Comparison of ENCODE assay signal across 26 mouse cellular contexts in the genomic region with DNA sequence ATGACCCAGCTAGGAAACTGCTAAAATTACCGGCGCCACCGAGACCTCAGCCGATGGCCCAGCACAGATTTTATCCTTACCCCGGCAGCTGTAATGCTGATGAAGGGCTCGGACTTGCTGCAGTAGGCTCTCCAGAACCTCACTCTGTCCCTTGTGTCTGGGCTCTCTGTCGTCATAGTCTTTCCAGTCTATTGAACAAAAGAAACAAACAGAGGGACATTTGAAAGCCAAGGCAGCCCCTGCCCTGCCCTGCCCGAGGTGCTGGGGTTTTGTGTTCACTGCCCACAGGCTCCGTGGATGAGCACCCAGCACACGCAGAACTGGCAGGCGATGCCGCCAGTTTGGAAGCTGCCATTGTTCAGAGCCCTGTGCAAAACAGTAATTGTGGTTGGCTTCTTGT.
DNase-seq lines count a peak whose midpoint lies in the region; ATAC-seq and TF ChIP-seq lines count a peak whose summit lies in the region.
"Had no signal": no experiment of that assay in that cellular context is flagged by ENCODE, and none has a peak within 500 bp of the region (broad histone marks: within the 10 kb centered on the region; RNA-seq: fewer than 3 reads in every experiment).

No protein-coding gene starts in this region.

- intact Hi-C loops in heart, adult 2 months (cut with DNase I), result no loop called here

- no peaks in the 10 kb centered on the region for H3K4me1 ChIP-seq in heart, adult 2 months (ENCODE audit: control insufficient read depth, insufficient read depth, low read length)
- peaks cover 14% of the 10 kb centered on the region for H3K4me1 ChIP-seq in embryonic facial prominence, embryonic 14.5 days (ENCODE audit: control insufficient read depth, insufficient read depth, low read length)
- H3K4me1 ChIP-seq in liver, postnatal 0 days (ENCODE audit: insufficient read depth), result no peaks in the 10 kb centered on the region
- H3K4me1 ChIP-seq: liver, embryonic 12.5 days had no signal

- H3K36me3 ChIP-seq in heart, adult 2 months (ENCODE audit: control insufficient read depth, insufficient read depth, low read length), result no peaks in the 10 kb centered on the region
- H3K36me3 ChIP-seq in embryonic facial prominence, embryonic 14.5 days (ENCODE audit: control insufficient read depth, insufficient read depth, low read length), result no peaks in the 10 kb centered on the region
- no peaks in the 10 kb centered on the region for H3K36me3 ChIP-seq in liver, postnatal 0 days (replicated peaks; ENCODE audit: insufficient read depth, low read length)
- H3K36me3 ChIP-seq: forebrain, embryonic 10.5 days; limb, embryonic 13.5 days; liver, embryonic 12.5 days; midbrain, embryonic 15.5 days had no signal

- TF ChIP-seq POLR2A in heart, adult 2 months (IDR thresholded peaks at IDR 0.05; ENCODE audit: insufficient read depth, low read depth, low read length), result no peak
- TF ChIP-seq POLR2A in brain, embryonic 14.5 days (IDR thresholded peaks at IDR 0.05; ENCODE audit: borderline replicate concordance, extremely low read depth, insufficient read depth, insufficient read length, poor library complexity, severe bottlenecking), result no peak

- H3K9ac ChIP-seq in heart, adult 2 months (ENCODE audit: low read depth, low read length), result no peak overlapping the region
- no peak overlapping the region for H3K9ac ChIP-seq in embryonic facial prominence, embryonic 14.5 days (ENCODE audit: low read depth, low read length)
- H3K9ac ChIP-seq in liver, postnatal 0 days (replicated peaks), result no peak overlapping the region
- H3K9ac ChIP-seq: hindbrain, embryonic 14.5 days; limb, embryonic 13.5 days; liver, embryonic 12.5 days; midbrain, embryonic 15.5 days had no signal

- ATAC-seq in embryonic facial prominence, embryonic 14.5 days (ENCODE audit: low read depth), result no peak
- ATAC-seq in liver, postnatal 0 days, result no peak
- ATAC-seq: intestine, postnatal 0 days; liver, embryonic 12.5 days; midbrain, embryonic 15.5 days had no signal

- no peak overlapping the region for H3K4me2 ChIP-seq in embryonic facial prominence, embryonic 14.5 days (ENCODE audit: low read depth, low read length)
- no peak overlapping the region for H3K4me2 ChIP-seq in liver, postnatal 0 days (ENCODE audit: low read depth, low read length)
- H3K4me2 ChIP-seq: heart, embryonic 11.5 days; hindbrain, embryonic 14.5 days; limb, embryonic 13.5 days; liver, embryonic 12.5 days; midbrain, embryonic 15.5 days had no signal

- no peak for TF ChIP-seq EP300 in heart, adult 2 months (IDR thresholded peaks at IDR 0.05; ENCODE audit: insufficient read depth, low read depth, low read length)
- no peak for TF ChIP-seq EP300 in liver, postnatal 0 days (IDR thresholded peaks at IDR 0.05; ENCODE audit: low read depth)

- 80% methylated on average over 12 of the region's 12 CpGs for WGBS in heart, adult 2 months
- WGBS in embryonic facial prominence, embryonic 14.5 days, result 48% methylated on average over 12 of the region's 12 CpGs
- WGBS in liver, postnatal 0 days (ENCODE audit: insufficient replicate concordance), result 80% methylated on average over 12 of the region's 12 CpGs

- H3K9me3 ChIP-seq in embryonic facial prominence, embryonic 14.5 days (ENCODE audit: control insufficient read depth, low read length), result no peaks in the 10 kb centered on the region
- no peaks in the 10 kb centered on the region for H3K9me3 ChIP-seq in liver, postnatal 0 days (ENCODE audit: low read length)
- H3K9me3 ChIP-seq: forebrain, embryonic 10.5 days; limb, embryonic 13.5 days; liver, embryonic 12.5 days; midbrain, embryonic 15.5 days had no signal

- TF ChIP-seq CTCF in heart, adult 2 months (IDR thresholded peaks at IDR 0.05), result no peak
- no peak for TF ChIP-seq CTCF in brain, embryonic 14.5 days (IDR thresholded peaks at IDR 0.05; ENCODE audit: borderline replicate concordance, extremely low read depth, insufficient read depth, insufficient read length)
- TF ChIP-seq CTCF in liver, postnatal 0 days (IDR thresholded peaks at IDR 0.05; ENCODE audit: low read depth), result no peak

- peak; percentile 77 for DNase-seq in heart, adult 11 months
- no peak for DNase-seq in heart, adult 2 months
- DNase-seq in kidney, postnatal 4 days, result peak; percentile 7 to 9
- DNase-seq in kidney, postnatal 36 days, result no peak
- DNase-seq in brain, embryonic 14.5 days (ENCODE audit: low read depth), result peak; percentile 35
- DNase-seq in embryonic facial prominence, embryonic 14.5 days (ENCODE audit: low spot score), result no peak
- DNase-seq in liver, postnatal 0 days, result no peak
- DNase-seq: adrenal gland, postnatal 14 days; cerebellum, adult 11-12 months; cerebellum, adult 9-11 months; gastrocnemius, postnatal 14 days; heart, postnatal 36 days; lung, adult 18-20 months; lung, postnatal 10 days; thymus, adult 2 months; thymus, postnatal 36 days had no signal

- no peaks in the 10 kb centered on the region for H3K27me3 ChIP-seq in heart, adult 2 months (ENCODE audit: control insufficient read depth, insufficient read depth, low read length)
- H3K27me3 ChIP-seq in embryonic facial prominence, embryonic 14.5 days (replicated peaks; ENCODE audit: control insufficient read depth, insufficient read depth, low read length), result no peaks in the 10 kb centered on the region
- H3K27me3 ChIP-seq in liver, postnatal 0 days (ENCODE audit: insufficient read depth, low read length), result no peaks in the 10 kb centered on the region
- H3K27me3 ChIP-seq: liver, embryonic 12.5 days; midbrain, embryonic 15.5 days had no signal

- no peak overlapping the region for H3K4me3 ChIP-seq in heart, adult 2 months
- no peak overlapping the region for H3K4me3 ChIP-seq in embryonic facial prominence, embryonic 14.5 days (ENCODE audit: low read depth, low read length)
- H3K4me3 ChIP-seq in liver, postnatal 0 days (ENCODE audit: low read depth, low read length), result no peak overlapping the region
- H3K4me3 ChIP-seq: forebrain, embryonic 10.5 days; layer of hippocampus, adult 2 months; left cerebral cortex, adult 2 months; limb, embryonic 13.5 days; liver, embryonic 12.5 days; midbrain, embryonic 15.5 days had no signal

- no peak overlapping the region for H3K27ac ChIP-seq in heart, adult 2 months
- peak overlapping the region; percentile 56; the same call in 1 of the 2 replicates for H3K27ac ChIP-seq in embryonic facial prominence, embryonic 14.5 days (replicated peaks; ENCODE audit: low read depth, low read length)
- H3K27ac ChIP-seq in liver, postnatal 0 days (ENCODE audit: low read depth), result no peak overlapping the region
- H3K27ac ChIP-seq: forebrain, embryonic 10.5 days; hindbrain, embryonic 14.5 days; layer of hippocampus, adult 2 months; left cerebral cortex, adult 2 months; limb, embryonic 13.5 days; liver, embryonic 12.5 days; macrophage; midbrain, embryonic 15.5 days had no signal

- no peaks in the 10 kb centered on the region for H3K79me2 ChIP-seq in heart, adult 2 months (replicated peaks; ENCODE audit: control insufficient read depth, insufficient read depth, low read length)

Comparison
In these comparisons a context has a peak if more than half of its experiments do, and no peak if none do; other contexts are left out.
1. DNase-seq: peak in heart, adult 11 months (single experiment), kidney, postnatal 4 days (2 of 2) and brain, embryonic 14.5 days (single experiment); none in heart, adult 2 months (0 of 2), kidney, postnatal 36 days (0 of 2), embryonic facial prominence, embryonic 14.5 days (single experiment) and liver, postnatal 0 days (single experiment).